Mouse (Mus musculus): ENCODE results near the gene Tpk1.
A peak's percentile ranks its signal among the peaks of the same experiment; 100 is the strongest.
"Not testable (repeated sequence)": the region's sequence is repeated elsewhere in the genome, so short reads cannot be mapped to it uniquely, and the experiment has no call there.

The Tpk1 gene

GRCm38 (mm10) chr6:43522046-43522445, 144.0 kb downstream of the Tpk1 start:
- no peak for DNase-seq (ENCODE audit: low read depth, low spot score)

DNA sequence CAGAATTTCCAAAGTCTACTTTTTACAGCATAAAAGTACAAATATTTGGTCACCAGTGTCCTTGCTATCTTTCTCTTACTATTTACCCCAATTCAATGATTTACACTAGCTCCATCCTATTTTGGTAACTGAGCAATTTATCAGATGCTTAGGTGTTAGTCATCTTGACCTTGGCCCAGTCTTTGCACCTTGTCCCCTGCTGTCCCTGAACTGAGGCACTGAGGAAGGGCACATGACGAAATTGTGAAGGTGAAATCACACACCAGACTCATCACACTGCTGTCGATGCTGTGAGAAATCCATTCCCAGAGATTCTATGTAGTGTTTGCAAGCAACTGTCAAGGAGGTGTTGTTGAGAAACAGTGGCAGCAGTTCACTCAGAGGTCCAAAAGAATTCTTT, 145.9 kb downstream of the Tpk1 start:
- DNase-seq (ENCODE audit: low read depth, low spot score) = no peak

DNA sequence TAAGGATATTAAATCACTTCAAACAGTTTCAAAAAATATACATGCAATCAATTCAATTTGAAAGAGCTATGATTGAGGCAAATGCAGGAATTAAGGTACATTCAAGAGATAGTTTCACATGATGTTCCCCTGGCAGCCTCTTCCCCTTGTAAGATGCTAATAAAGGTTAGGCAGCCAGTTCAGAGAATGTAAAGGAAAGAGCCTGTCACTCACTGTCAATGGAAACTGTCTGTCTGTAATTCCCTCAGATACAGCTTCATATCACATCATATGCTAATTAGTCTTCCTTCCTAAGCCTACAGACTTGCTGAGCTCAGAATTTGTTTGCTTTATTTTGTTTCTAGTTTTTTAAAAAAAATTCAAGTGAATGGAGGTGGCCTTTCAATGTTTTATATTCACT, 147.7 kb downstream of the Tpk1 start:
- no peak for DNase-seq (ENCODE audit: low read depth, low spot score)

DNA sequence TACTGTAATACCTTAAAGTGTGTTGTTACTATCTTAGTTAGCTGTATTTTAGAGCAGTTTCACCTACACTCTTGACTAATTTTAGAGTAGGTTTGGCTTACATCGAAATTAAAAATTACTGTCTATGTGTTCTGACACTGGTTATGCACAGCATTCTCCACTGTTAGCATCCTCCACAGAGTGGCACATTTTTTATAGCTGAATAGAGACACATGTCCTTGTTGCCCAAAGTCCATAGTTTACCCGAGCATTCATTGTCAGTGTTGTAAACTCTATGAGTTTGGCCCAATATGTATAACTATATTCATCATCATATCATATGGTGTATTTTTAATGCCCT, 148.8 kb downstream of the Tpk1 start:
- DNase-seq (ENCODE audit: low read depth, low spot score) = peak; percentile 31

GRCm38 (mm10) chr6:43516593-43517315, 149.3 kb downstream of the Tpk1 start:
- peak; percentile 15 for DNase-seq (ENCODE audit: low read depth, low spot score)

- DNase-seq (ENCODE audit: low read depth, low spot score) = not testable (repeated sequence)
These were observed 159.2 kb downstream of the Tpk1 start for GRCm38 (mm10) chr6:43506686-43507385.

GRCm38 (mm10) chr6:43504609-43505230, 161.4 kb downstream of the Tpk1 start:
- DNase-seq (ENCODE audit: low read depth, low spot score) = no peak

- DNase-seq (ENCODE audit: low read depth, low spot score) = peak; percentile 18
These were observed 173.7 kb downstream of the Tpk1 start for GRCm38 (mm10) chr6:43492367-43492766.

DNA sequence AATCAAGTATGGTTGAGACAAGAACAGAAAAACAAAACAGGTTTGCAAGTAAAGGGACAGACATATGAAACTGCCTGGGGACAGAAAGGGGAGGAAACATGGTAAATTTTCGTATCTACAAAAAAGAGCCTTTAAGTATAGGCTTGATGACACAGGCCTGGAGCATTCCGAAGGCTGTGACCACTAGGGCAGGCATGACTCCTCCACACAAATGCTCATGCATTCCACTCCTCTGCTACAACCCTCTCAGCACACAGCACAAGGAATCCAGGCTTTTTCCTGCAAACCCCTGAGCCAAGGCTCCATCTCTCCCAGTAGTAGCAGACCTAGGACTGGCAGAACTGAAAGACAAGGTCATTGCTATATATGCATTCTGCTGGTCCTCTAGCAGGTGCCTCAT, 179.4 kb downstream of the Tpk1 start:
- no peak for DNase-seq (ENCODE audit: low read depth, low spot score)

GRCm38 (mm10) chr6:43480687-43481086, 185.4 kb downstream of the Tpk1 start:
- no peak for DNase-seq (ENCODE audit: low read depth, low spot score)

GRCm38 (mm10) chr6:43478810-43479209, 187.3 kb downstream of the Tpk1 start:
- DNase-seq (ENCODE audit: low read depth, low spot score) = no peak

GRCm38 (mm10) chr6:43476406-43476805, 189.7 kb downstream of the Tpk1 start:
- no peak for DNase-seq (ENCODE audit: low read depth, low spot score)

DNA sequence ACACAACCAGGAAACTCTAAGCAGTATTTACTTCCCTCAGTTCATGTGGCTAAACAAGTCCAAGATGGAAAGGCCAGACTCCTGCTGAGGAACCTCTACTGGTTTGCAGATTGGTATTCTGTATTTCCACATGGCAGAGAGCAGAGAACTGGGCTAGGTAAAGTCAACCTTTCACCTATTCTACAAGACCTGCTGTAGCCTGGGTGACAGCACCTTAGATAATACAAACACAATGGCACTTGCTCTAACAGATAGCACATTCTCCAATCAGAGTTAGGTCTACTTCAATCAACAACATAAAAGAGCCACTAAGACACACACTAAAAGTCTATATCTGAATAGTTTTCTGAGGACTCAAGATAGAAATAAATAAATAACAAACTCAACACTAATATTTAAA, 190.2 kb downstream of the Tpk1 start:
- no peak for DNase-seq (ENCODE audit: low read depth, low spot score)

- DNase-seq (ENCODE audit: low read depth, low spot score) = no peak
These were observed 194.5 kb downstream of the Tpk1 start for GRCm38 (mm10) chr6:43471556-43471955.

DNA sequence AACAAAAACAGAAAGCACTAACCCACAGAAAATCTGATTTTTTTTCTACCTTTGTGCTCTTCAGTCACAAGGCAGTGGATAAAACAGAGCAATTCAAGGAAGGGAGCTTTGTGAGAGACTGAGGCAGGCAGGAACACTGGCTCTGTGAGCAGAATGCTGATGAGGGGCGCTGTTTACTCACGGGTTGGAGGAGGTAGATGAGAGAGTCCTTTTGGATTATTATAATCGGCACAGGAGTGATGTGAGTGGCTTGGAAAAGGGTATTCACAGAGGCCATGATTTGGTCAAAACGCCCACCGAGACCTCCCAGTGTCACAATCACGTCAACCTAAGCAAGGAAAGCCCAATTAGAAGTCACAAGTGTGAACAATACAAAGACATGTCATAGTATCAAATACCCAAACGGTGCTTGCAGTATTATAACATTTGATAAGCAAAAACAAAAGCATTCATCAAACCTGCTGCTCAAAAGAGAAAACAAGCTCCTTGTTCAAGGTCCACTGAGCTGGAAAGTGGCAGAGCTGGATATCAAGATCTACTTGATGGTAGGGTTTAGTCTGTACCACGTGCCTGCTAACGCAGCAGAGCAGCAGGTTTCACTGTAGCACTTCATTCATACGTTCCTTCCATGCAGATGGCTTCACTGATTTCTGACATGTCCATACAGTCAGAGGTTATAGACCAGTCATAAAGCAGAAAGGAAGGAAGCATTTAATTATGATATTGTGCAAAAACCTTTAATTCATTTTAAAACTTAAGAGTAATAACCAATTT, 197.1 kb downstream of the Tpk1 start:
- DNase-seq (ENCODE audit: low read depth, low spot score) = no peak

DNA sequence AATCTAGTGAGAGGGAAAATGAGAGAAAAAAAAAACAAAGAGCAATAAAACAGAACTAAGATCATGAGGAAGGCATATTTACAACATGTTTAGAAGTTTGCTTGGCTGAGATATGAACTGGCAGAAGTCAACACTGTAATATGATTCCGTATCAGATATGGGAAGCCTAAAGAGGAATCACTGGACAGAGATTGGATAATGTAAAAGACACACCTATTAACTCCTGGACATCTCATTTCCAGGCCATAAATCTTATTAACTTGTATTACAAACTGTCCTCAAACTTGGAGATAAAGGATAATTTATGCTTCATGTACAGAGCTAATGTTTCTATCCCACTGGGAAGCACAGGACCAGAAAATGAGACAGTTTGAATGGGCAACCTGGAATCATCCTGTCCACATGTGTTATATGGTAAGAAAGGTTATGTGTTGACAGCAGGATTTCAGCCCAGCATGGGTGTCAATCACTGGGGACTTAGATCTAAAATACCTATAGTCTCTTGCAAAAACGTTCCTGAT, 203.2 kb downstream of the Tpk1 start:
- no peak for DNase-seq (ENCODE audit: low read depth, low spot score)

DNA sequence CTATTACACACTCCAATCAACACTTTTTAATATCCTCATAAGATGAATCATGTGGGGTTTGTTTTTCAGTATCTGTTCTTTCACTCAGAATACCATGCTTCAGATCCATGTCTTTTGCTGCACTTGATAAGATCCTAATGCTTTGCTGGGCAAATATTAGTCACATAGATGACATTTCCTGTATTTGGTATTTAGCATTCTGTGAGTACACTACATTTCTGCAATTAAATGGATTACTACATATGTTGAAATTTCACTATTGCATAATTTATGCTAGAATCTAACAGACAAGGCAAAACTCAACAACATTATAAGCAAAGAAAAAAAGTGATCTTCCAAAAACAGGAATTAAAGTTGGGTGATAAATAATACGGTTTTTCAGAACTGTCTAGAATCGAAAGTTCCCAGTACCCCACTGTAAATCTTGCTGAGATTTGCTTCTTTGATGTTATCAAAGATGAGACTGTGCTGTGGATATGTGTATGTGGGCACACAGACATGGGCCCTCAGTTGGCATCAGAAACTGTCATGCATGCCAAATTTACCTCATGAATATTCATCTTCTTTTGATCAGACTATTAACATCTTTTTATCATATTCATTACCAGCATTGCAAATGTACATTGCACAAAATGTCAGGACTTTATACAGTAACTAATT, 203.8 kb downstream of the Tpk1 start:
- no peak for DNase-seq (ENCODE audit: low read depth, low spot score)

- no peak for DNase-seq (ENCODE audit: low read depth, low spot score)
These were observed 207.0 kb downstream of the Tpk1 start for GRCm38 (mm10) chr6:43459082-43459481.

GRCm38 (mm10) chr6:43457989-43458388, 208.1 kb downstream of the Tpk1 start:
- DNase-seq (ENCODE audit: low read depth, low spot score) = no peak

DNA sequence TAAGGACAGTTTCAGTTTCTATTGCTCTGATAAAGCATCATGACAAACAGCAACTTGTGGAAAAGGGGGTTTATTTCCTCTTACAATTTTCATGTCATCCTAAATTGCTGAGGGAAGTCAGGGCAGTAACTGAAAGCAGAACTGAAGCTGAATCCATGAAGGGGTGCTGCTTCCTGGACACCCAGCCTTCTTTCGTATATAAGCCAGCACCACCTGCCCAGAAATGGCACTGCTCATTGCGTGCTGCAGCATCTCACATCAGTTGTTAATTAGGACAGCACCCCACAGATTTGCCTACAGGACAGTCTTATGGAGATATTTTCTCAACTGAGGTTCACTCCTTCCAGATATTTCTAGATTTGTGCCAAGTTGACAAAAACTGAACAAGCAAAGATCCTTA, 216.6 kb downstream of the Tpk1 start:
- no peak for DNase-seq (ENCODE audit: low read depth, low spot score)

DNA sequence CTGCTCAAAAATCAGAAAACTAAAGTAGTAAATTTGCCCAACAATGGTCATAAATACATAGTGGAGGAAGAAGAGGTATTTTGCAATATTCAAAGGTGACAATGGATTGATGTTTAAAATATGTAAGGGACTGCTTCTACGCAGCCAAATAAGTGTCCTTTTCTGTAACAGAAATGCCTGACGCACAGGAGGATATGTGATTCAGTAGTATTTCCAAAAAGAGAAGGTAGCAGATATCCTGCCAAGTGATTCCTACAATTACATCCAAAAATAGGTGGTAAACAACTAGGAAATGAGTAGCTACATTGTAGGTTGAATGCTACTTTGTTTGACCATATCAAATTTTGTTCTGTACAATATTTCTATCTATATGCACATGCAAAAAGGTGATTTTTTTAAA, 220.2 kb downstream of the Tpk1 start:
- no peak for DNase-seq (ENCODE audit: low read depth, low spot score)

All from telencephalon, adult 2 months (tissue).